Mouse (Mus musculus): ENCODE measurements at regions not wholly inside any gene's neighbourhood (a gene's known extent, or its start where the extent isn't known, plus 50 kb on each side); places are given as distances from the start of the nearest gene placed in this dataset.

DNA sequence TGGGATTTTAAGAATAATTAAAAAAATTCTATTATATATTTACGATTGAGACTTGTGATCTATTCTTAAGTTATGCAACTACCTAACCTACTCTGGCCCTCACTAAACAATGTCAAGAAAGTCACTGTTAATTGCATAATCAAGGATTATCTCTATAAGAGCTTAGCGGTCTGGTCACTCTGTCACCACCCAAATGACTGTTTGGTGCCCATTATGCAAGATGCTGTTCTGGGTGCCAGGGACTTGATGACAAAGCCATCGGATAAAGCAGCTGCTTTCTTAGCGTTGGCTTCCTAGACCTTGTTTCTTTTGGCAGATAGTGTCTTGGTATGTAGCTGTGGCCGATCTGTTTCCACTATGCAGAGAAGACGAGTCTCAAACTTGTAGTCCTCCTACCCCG is 236.4 kb downstream of the AI593442 start:
- H3K4me1 ChIP-seq (ENCODE audit: control insufficient read depth, insufficient read depth, insufficient read length, low read length), result no peaks in the 10 kb centered on the region
- no peak overlapping the region for H3K4me3 ChIP-seq (ENCODE audit: insufficient read depth, low read depth, low read length)
- no peak overlapping the region for H3K27ac ChIP-seq (replicated peaks; ENCODE audit: low read depth, low read length)

- H3K4me3 ChIP-seq (ENCODE audit: insufficient read depth, low read depth, low read length), result no peak overlapping the region
- H3K4me1 ChIP-seq (ENCODE audit: control insufficient read depth, insufficient read depth, insufficient read length, low read length), result no peaks in the 10 kb centered on the region
- no peak overlapping the region for H3K27ac ChIP-seq (replicated peaks; ENCODE audit: low read depth, low read length)
Measured at GRCm38 (mm10) chr9:52434215-52434614, 245.4 kb downstream of the AI593442 start.

- Histone ChIP-seq H3K4me3 (ENCODE audit: insufficient read depth, low read depth, low read length) (no peak overlapping the region), H3K4me1 (ENCODE audit: control insufficient read depth, insufficient read depth, insufficient read length, low read length) (no peaks in the 10 kb centered on the region)
Measured at GRCm38 (mm10) chr9:52425413-52425812, 254.2 kb downstream of the AI593442 start.

DNA sequence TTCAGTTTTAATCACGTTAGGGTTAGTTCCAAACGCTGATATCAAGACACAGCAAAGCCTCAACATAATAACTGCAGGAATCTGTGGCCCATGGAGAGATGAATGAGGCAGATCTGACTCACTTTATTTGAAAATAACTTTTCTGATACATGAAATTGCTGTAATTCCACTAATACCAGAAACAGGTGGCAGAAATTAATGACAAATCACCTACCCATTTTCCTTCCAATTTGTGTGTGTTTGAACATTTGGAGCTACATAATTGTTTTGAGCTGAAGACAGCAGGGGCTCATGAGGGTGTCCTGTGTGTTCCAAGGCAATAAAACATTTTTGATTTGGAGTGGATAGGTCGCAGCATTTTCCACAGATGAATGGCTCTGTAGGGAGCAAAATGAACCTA is 254.2 kb upstream of the Zc3h12c start:
- no peak overlapping the region for H3K4me3 ChIP-seq (ENCODE audit: insufficient read depth, low read depth, low read length)
- no peak overlapping the region for H3K27ac ChIP-seq (replicated peaks; ENCODE audit: low read depth, low read length)
- no peaks in the 10 kb centered on the region for H3K4me1 ChIP-seq (ENCODE audit: control insufficient read depth, insufficient read depth, insufficient read length, low read length)

More at GRCm38 (mm10) chr9:52425413-52425812, 254.2 kb downstream of the AI593442 start:
- no peak overlapping the region for H3K27ac ChIP-seq (replicated peaks; ENCODE audit: low read depth, low read length)

- H3K27ac ChIP-seq (replicated peaks; ENCODE audit: low read depth, low read length), result no peak overlapping the region
- H3K4me3 ChIP-seq (ENCODE audit: insufficient read depth, low read depth, low read length), result no peak overlapping the region
- no peaks in the 10 kb centered on the region for H3K4me1 ChIP-seq (ENCODE audit: control insufficient read depth, insufficient read depth, insufficient read length, low read length)
Measured at GRCm38 (mm10) chr9:52415706-52416105, 247.3 kb upstream of the Zc3h12c start.

DNA sequence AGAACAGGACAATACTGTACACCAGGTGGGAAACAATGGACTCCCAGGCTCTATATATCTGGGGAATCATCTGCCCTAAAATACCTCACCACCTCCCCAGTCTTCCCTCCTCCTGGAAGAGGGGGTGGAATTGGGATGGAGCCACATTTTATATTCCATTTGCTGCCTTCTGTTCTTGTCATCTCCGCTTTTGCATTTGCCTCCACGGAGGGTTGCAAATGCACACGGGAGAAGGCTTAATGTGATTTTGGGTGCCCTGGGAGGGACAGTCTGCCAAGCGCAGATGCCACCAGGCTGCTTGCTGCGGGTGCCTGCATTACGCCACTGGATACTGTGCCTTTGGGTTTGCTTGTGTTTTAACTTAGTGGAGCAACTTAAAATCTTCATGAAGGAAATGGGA is 239.5 kb upstream of the Zc3h12c start:
- no peak overlapping the region for H3K4me3 ChIP-seq (ENCODE audit: insufficient read depth, low read depth, low read length)
- H3K4me1 ChIP-seq (ENCODE audit: control insufficient read depth, insufficient read depth, insufficient read length, low read length), result no peaks in the 10 kb centered on the region
- no peak overlapping the region for H3K27ac ChIP-seq (replicated peaks; ENCODE audit: low read depth, low read length)

DNA sequence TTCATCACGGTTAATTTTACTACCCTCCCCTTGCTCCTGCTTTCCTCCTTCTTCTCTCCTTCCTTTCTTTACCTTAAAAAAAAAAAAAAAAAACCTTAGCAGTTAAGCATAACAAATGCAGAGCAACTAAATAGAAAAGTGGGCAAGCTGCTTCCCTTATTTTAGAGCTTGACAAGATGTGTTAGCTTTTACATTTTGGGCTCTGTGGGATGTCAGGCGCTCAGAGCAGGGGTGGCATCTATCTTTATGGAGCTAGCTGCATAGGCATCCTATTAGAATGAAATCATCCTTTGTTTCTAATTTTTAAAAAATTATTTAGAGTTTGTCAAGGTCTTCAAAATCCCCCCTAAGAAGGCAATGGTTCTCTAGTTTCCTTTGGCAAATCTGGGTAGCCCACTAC is 234.1 kb upstream of the Zc3h12c start:
- H3K4me3 ChIP-seq (ENCODE audit: insufficient read depth, low read depth, low read length), result no peak overlapping the region
- no peak overlapping the region for H3K27ac ChIP-seq (replicated peaks; ENCODE audit: low read depth, low read length)
- no peaks in the 10 kb centered on the region for H3K4me1 ChIP-seq (ENCODE audit: control insufficient read depth, insufficient read depth, insufficient read length, low read length)

- Histone ChIP-seq H3K4me3 (ENCODE audit: insufficient read depth, low read depth, low read length) (no peak overlapping the region), H3K4me1 (ENCODE audit: control insufficient read depth, insufficient read depth, insufficient read length, low read length) (no peaks in the 10 kb centered on the region), H3K27ac (replicated peaks; ENCODE audit: low read depth, low read length) (no peak overlapping the region)
Measured at GRCm38 (mm10) chr9:52379031-52379430, 210.7 kb upstream of the Zc3h12c start.

DNA sequence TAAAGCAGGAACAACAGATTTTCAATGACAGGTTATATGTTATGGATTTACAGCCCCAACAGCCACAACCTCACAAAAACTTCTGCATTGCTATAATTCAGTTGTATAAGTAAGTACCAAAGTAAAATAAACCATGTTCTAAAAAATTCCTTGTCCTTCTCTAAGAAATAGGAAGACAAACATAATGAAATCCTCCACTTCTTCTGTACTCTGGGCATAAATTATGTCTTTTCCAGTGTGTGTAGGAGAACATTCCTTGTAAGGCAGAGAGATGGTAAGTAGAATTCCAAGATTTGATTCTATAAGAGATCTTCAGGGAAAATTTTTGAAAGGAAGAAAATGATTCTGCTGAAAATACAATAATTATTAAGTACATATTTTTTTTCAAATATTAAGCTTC is 209.4 kb upstream of the Zc3h12c start:
- no peaks in the 10 kb centered on the region for H3K4me1 ChIP-seq (ENCODE audit: control insufficient read depth, insufficient read depth, insufficient read length, low read length)
- no peak overlapping the region for H3K27ac ChIP-seq (replicated peaks; ENCODE audit: low read depth, low read length)
- H3K4me3 ChIP-seq (ENCODE audit: insufficient read depth, low read depth, low read length), result no peak overlapping the region

DNA sequence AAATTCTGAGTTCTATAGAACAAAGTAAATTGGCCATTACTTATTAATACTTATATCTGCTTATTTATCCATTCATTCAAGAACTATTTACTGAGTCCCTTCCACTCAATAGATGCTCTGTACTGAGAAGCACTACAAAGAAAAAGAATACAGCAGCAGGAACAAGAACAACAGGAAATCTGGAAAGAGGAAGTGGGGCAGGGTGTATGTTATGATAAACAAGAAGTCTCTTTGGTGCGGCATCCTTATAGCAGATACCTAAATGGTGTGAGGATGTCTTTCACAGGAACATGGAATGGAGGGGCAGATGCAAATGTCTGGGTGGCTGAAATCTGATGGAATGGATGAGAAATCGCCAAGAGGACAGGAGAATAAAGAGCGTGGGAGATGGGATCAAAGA is 208.5 kb upstream of the Zc3h12c start:
- Histone ChIP-seq H3K27ac (replicated peaks; ENCODE audit: low read depth, low read length) (no peak overlapping the region), H3K4me3 (ENCODE audit: insufficient read depth, low read depth, low read length) (no peak overlapping the region), H3K4me1 (ENCODE audit: control insufficient read depth, insufficient read depth, insufficient read length, low read length) (no peaks in the 10 kb centered on the region)

DNA sequence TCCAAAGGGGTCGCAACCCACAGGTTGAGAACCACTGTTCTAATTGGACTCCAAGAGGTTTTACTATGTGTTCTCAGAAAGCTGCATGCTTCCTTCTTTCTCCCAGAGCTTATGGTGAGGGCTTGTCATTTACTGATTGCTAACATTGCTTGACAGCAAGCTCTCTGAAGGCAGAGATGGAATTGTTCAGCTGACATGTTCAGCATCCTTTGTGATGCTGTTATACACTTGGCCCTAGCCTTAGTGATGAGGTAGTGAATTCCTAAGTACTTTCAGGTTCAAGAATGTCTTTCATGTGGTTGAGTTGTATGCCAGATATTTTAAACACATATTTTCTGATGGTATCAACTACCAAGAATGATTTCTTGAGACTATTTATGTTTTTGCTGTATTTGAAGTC is 202.9 kb upstream of the Zc3h12c start:
- Histone ChIP-seq H3K4me1 (ENCODE audit: control insufficient read depth, insufficient read depth, insufficient read length, low read length) (no peaks in the 10 kb centered on the region), H3K4me3 (ENCODE audit: insufficient read depth, low read depth, low read length) (no peak overlapping the region), H3K27ac (replicated peaks; ENCODE audit: low read depth, low read length) (no peak overlapping the region)

- no peaks in the 10 kb centered on the region for H3K4me1 ChIP-seq (ENCODE audit: control insufficient read depth, insufficient read depth, insufficient read length, low read length)
- no peak overlapping the region for H3K27ac ChIP-seq (replicated peaks; ENCODE audit: low read depth, low read length)
- H3K4me3 ChIP-seq (ENCODE audit: insufficient read depth, low read depth, low read length), result no peak overlapping the region
Measured at GRCm38 (mm10) chr9:52368911-52369310, 200.5 kb upstream of the Zc3h12c start.

GRCm38 (mm10) chr9:52368080-52368479 is 199.7 kb upstream of the Zc3h12c start:
- no peak overlapping the region for H3K4me3 ChIP-seq (ENCODE audit: insufficient read depth, low read depth, low read length)
- H3K4me1 ChIP-seq (ENCODE audit: control insufficient read depth, insufficient read depth, insufficient read length, low read length), result no peaks in the 10 kb centered on the region
- H3K27ac ChIP-seq (replicated peaks; ENCODE audit: low read depth, low read length), result no peak overlapping the region

DNA sequence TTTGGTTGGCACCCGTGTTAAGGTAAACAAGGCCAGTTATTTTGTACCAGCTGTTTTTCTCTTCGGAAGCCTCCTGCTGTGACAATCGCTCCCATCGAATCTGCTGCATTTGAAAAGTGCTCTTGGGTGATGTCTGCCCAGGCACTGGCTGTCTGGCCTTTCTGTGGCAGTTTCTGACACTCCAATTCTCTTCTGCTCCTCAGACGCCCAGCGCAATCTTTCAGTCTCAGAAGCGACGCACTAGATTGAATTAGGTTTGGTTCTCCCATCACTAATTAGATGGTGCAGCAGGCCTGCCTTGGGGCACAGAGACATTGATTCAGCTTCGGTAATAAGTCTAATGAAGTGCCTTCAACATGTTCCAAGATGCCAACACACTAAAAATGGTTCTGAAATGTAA is 197.7 kb upstream of the Zc3h12c start:
- Histone ChIP-seq H3K27ac (replicated peaks; ENCODE audit: low read depth, low read length) (no peak overlapping the region), H3K4me3 (ENCODE audit: insufficient read depth, low read depth, low read length) (no peak overlapping the region), H3K4me1 (ENCODE audit: control insufficient read depth, insufficient read depth, insufficient read length, low read length) (no peaks in the 10 kb centered on the region)

DNA sequence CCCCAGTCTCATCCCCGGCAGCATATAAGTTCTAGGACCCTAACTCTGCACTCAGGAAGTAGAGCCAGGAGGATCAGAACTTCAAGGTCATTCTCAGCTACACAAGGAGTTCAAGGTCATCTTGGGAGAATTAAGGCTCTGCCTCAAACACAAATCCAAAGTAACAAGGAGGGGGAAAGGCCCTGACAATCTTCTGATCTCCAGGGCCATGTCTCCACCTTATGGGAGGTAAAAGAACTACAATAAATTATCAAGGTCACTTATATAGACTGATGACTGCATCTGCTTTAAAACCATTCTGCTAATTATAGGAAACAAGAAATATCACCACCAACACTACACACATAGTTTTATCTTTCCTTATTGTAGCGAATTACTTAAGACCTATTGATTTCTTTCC is 193.2 kb upstream of the Zc3h12c start:
- Histone ChIP-seq H3K4me3 (ENCODE audit: insufficient read depth, low read depth, low read length) (no peak overlapping the region), H3K27ac (replicated peaks; ENCODE audit: low read depth, low read length) (no peak overlapping the region)

DNA sequence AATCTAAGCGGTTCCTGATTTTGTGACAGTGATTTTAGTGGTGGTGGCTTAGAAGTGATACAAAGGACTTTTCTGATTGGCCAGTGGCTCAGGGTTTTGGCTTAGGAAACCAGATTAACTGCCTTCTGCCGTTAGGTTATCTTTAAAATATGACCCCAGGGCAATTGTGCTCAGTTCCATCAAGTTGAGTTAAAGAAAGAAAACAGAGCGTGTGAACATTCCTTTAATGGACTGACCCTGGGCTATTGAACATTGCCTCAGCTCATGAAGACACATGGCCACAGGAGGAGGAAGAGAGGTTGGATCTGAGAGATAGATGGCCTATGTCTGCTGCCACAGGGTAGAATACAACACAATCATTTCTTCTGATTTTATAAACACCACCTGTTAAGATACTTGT is 191.0 kb upstream of the Zc3h12c start:
- Histone ChIP-seq H3K4me3 (ENCODE audit: insufficient read depth, low read depth, low read length) (no peak overlapping the region), H3K27ac (replicated peaks; ENCODE audit: low read depth, low read length) (no peak overlapping the region), H3K4me1 (ENCODE audit: control insufficient read depth, insufficient read depth, insufficient read length, low read length) (no peaks in the 10 kb centered on the region)

More for the DNA sequence above, 193.2 kb upstream of the Zc3h12c start:
- no peaks in the 10 kb centered on the region for H3K4me1 ChIP-seq (ENCODE audit: control insufficient read depth, insufficient read depth, insufficient read length, low read length)

DNA sequence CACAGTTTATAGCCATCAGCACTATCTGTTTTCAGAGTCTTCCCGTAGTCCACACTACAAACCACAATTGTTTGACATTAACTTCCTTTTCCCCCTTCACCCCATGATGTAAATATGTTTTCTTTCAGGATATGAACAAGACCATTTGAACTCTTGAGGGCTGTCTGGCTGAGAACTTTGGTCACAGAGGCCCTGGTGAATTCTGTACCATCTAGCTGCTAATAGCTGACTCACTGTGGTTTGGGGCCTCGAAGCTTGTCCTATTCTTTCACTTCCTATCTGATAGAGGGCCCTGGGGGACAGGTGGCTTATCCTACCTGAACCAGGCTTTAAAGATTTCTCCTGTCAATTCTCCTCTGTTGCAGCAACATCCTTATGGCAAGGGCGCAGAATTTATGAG is 188.2 kb upstream of the Zc3h12c start:
- Histone ChIP-seq H3K4me3 (ENCODE audit: insufficient read depth, low read depth, low read length) (no peak overlapping the region), H3K4me1 (ENCODE audit: control insufficient read depth, insufficient read depth, insufficient read length, low read length) (no peaks in the 10 kb centered on the region), H3K27ac (replicated peaks; ENCODE audit: low read depth, low read length) (no peak overlapping the region)

Data from brown adipose tissue, adult 24 weeks (tissue).